Mouse (Mus musculus): ENCODE data around the gene Ppp1r11. TPM values are rescaled to one million over a fixed set of nuclear protein-coding genes. Genes with fewer than 3 reads are reported as not detected.
"Not testable (repeated sequence)": the region's sequence is repeated elsewhere in the genome, so short reads cannot be mapped to it uniquely, and the experiment has no call there.

Ppp1r11 gene
- total RNA-seq (2014; fragmentation: Nextera tagmentation) (81.0 and 96.9 TPM in 2 replicates), total RNA-seq (2017) (91.6 and 110 TPM in 2 replicates)

GRCm38 (mm10) chr17:36950981-36951947 lies at the start of gene Ppp1r11:
Gene Ppp1r11, minus strand, starts transcription at chr17:36951741.
- peak; percentile 93 for ATAC-seq (replicated peaks; ENCODE audit: poor library complexity, severe bottlenecking)

GRCm38 (mm10) chr17:37000863-37001262 lies 49.3 kb upstream of the Ppp1r11 start, which contains the start of gene Zfp57:
Gene Zfp57, plus strand, starts transcription at chr17:37001163.
- no peak for ATAC-seq (replicated peaks; ENCODE audit: poor library complexity, severe bottlenecking)

DNA sequence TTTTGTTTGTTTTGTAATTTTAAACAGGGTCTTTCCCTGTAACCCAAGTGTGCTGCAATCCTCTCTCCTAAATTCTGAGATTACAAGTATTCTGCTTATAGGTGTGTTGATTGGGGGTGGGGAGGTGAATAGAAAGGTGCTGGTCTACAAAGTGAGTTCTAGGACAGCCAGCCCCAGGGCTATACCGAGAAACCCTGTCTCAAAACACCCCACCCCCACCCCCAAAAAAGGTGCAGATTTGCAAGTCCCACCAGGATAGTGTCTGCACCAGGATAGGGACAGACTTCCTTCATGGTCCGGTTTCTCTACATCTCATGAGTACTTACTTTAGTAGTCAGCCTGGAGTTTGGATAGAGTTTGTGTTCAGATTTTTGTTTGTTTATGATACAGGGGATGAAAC lies 46.9 kb upstream of the Ppp1r11 start:
- ATAC-seq (replicated peaks; ENCODE audit: poor library complexity, severe bottlenecking), result no peak

DNA sequence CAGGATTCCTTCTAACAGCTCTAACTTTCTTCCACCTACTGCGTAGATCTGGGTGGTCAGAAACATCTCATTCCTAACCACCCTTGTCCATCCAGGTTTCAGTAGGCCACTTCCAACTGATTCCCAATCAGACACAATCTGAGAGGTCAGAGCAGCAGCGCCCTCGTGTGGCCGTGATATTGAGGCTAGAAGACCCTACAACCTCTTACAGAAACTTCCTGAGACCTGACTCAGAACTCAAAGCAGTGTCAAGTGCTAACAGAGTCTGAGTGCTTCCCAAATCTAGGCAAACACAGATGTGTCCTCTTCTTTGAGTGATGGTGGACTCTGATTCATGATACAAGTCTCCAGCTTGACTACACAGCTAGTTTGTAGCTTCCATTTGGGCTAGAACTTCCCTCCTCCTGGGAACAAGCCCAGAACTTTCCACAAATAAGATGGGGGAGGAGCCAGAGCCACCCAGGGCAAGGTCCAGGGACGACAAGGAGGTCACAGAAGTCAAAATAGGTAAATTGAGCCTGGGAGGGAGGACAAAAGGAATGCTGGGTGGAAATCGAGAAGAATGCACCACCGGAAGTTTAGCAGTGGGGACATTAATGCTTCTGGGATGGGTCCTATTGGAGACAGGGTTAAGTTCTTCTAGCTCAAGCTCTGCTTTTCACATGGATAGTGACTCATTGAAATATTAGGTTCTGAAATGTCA lies 45.6 kb upstream of the Ppp1r11 start:
- peak; percentile 45 for ATAC-seq (replicated peaks; ENCODE audit: poor library complexity, severe bottlenecking)

DNA sequence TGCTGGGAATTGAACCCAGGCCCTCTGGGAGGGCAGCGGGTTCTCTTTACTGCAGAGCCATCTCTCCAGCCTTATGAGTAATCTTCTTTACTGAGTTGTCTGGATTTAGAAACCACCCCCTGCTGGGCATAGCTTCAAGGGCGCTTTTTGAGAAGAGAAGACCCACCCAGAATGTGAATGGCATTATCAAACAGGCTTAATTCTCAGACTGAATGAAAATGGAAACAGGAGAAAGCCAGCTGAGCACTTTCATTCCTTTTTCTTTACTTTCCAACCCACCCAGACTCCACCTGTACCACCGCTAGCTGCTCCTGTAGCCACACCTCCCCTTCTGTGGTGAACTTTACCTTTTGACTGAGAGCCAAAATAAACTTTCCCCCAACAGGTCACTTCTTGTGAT lies 43.9 kb upstream of the Ppp1r11 start:
- ATAC-seq (replicated peaks; ENCODE audit: poor library complexity, severe bottlenecking), result no peak

DNA sequence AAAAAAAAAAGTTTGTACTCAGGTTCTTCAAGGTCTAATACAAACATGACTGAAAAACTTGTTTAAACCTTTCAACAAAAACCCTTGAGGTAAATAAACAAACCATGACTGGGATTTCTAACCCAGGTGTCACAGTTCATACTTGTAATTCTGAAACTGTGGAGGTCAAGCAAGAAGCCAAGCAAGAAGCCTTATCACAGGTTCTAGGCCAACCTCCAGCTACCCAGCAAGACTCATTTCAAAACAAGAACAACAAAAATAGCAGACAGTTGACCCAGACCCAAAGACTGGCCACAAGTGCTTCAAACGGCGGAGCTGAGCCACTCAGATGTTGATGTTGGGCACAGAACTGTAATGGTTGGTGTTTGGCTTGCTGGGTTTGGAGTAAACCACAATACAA lies 43.0 kb upstream of the Ppp1r11 start:
- ATAC-seq (replicated peaks; ENCODE audit: poor library complexity, severe bottlenecking), result no peak

DNA sequence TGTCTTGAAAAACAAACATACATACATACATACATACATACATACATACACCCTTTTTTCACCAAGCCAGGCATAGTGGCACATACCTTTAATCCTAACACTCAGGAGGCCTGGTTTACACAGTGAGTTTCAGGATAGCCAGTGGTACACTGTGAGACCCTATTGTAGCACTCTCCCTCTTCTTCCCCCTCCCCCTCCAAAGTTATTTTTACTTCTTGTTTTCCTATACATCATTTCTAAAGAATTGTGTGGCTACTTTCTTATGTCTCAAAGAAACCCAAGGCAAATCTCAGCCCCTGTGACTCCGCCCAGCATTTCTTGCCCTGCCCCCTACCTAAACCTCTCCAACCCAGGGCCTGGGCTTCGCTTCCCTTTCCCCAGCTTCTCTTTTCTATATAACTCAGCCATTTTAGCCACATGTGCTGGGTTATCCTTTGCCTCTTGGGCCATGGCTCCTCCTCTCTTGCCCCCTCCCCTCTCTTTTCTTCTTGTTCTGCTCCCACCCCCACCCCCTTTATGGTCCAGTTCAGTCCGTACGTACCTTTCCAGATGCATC lies 42.3 kb upstream of the Ppp1r11 start:
- ATAC-seq (replicated peaks; ENCODE audit: poor library complexity, severe bottlenecking), result peak; percentile 38

GRCm38 (mm10) chr17:36992336-36993104 lies 41.0 kb upstream of the Ppp1r11 start:
- peak; percentile 82 for ATAC-seq (replicated peaks; ENCODE audit: poor library complexity, severe bottlenecking)

- not testable (repeated sequence) for ATAC-seq (replicated peaks; ENCODE audit: poor library complexity, severe bottlenecking)
Observed at GRCm38 (mm10) chr17:36990630-36991029, 39.1 kb upstream of the Ppp1r11 start.

- ATAC-seq (replicated peaks; ENCODE audit: poor library complexity, severe bottlenecking), result no peak
Observed at GRCm38 (mm10) chr17:36989437-36989836, 37.9 kb upstream of the Ppp1r11 start, which contains the start of gene H2-M5. Gene H2-M5, minus strand, starts transcription at chr17:36989537.

GRCm38 (mm10) chr17:36988475-36988874 lies 36.9 kb upstream of the Ppp1r11 start:
- 0 out of 2 replicates have a peak, but pooled peaks have one; percentile 15 for ATAC-seq (replicated peaks; ENCODE audit: poor library complexity, severe bottlenecking)

- ATAC-seq (replicated peaks; ENCODE audit: poor library complexity, severe bottlenecking), result no peak
Observed at GRCm38 (mm10) chr17:36982253-36983155, 31.0 kb upstream of the Ppp1r11 start.

DNA sequence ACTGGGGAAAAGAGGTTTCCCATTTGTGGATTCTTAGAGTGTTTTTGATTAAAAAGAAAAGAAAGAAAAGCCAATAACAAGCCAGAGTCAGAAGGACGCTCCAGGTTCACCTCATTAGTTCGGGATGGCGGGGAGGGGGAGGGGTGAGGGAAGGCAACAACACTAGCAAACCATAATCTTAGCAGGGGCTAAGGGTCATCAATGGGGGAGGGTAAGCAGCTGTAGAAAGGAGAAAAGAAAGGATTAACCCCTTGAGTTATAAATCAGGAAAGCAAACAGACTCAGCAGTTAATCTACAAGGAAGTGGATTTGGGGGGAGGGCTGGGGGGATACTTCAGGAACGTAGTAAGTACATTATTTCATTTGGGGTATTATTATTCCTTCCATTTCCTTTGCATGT lies 30.3 kb upstream of the Ppp1r11 start:
- no peak for ATAC-seq (replicated peaks; ENCODE audit: poor library complexity, severe bottlenecking)

- ATAC-seq (replicated peaks; ENCODE audit: poor library complexity, severe bottlenecking), result peak; percentile 37
Observed at GRCm38 (mm10) chr17:36981221-36981813, 29.8 kb upstream of the Ppp1r11 start, which contains the start of gene 2410137M14Rik. Gene 2410137M14Rik, minus strand, starts transcription at chr17:36981237.

- ATAC-seq (replicated peaks; ENCODE audit: poor library complexity, severe bottlenecking), result no peak
Observed at GRCm38 (mm10) chr17:36973271-36973787, 21.8 kb upstream of the Ppp1r11 start.

DNA sequence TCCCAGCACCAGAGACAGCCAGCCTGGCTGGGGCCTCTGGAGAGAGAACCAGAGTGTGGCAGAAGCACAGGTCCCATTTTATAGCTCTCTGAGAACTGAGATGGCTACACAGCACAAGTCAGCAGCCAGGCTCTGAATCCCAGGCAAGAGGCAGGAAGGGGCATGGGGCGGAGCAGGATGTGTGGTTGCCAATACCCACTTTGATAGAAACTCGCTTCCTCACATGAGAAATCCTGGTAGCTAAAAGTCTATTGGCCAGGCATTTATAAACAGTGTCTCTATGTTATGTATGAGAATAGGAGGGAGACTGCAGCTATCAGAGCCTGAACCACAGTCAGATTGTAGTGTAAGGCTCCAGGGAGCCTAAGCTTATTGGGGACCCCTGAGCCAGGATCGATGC lies 21.2 kb upstream of the Ppp1r11 start:
- ATAC-seq (replicated peaks; ENCODE audit: poor library complexity, severe bottlenecking), result peak; percentile 43

DNA sequence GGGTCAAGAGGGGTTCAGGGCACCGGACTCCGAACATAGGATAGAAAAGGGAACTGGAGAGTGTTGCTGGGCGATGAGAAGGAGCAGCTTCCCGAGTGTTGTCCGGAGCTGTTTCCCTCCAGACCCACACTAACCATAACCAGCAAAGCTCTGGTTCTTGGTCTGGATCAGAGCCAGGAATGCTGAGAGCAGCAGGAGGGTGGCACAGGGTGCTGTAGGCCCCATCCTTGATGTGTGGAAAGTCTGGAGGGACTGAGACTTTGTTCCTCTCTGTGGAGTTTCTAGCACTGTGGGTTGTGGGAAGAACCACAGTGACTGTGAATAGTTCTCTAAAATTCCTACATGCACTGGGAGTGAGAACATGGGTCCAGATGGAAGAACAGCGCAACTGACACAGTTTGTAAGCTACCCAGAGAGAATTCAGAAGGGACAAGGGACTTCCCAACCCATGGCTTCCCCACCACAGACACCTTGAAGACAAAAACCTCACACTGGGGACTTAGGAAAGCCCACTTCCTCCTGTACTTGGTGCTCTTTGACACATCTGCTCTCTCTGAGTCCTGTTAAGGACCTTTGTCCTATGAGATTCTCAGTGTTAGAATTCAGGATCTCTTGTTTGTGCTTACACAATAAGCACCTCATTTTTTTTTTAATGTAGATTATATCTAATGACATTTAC lies 19.8 kb upstream of the Ppp1r11 start:
- ATAC-seq (replicated peaks; ENCODE audit: poor library complexity, severe bottlenecking), result peak; percentile 73

All from granulocyte monocyte progenitor cell, adult 5-6 weeks (primary cell).